Mouse (Mus musculus) forebrain, embryonic 14.5 days (tissue): ENCODE results near the gene Nucb1. TPM values are rescaled to one million over a fixed set of nuclear protein-coding genes. Genes with fewer than 3 reads are reported as not detected.

Experiments used
- ATAC-seq: fragments of 200-750 bp; cut with Nextera tagmentation; 2 replicates; pipeline ENCODE4 v1.8.0; 2017; ENCODE audit warnings: mild to moderate bottlenecking, moderate library complexity
- DNase-seq: peaks from one replicate; pipeline ENCODE4 v3.0.0-alpha.2; 2015; ENCODE audit warnings: low spot score
- H3K27ac ChIP-seq: fragments of 300-500 bp; sonication (generic); 2 replicates; pipeline ENCODE4 v1.5.1; 2014; ENCODE audit warnings: low read depth, mild to moderate bottlenecking, control low read depth, low read length, moderate library complexity
- H3K27me3 ChIP-seq: fragments of 300-500 bp; sonication (generic); replicated peaks from 2 replicates; pipeline ENCODE4 v1.6.1; 2014; ENCODE audit warnings: low read length, control low read depth, mixed read lengths; ENCODE audit not compliant: control insufficient read depth, insufficient read depth
- H3K36me3 ChIP-seq: fragments of 300-500 bp; sonication (generic); 2 replicates; pipeline ENCODE4 v1.6.1; 2014; ENCODE audit warnings: low read length, control low read depth; ENCODE audit not compliant: control insufficient read depth, insufficient read depth
- H3K4me1 ChIP-seq: fragments of 300-500 bp; sonication (generic); 2 replicates; pipeline ENCODE4 v1.6.1; 2014; ENCODE audit warnings: antibody characterized with exemption, low read length, control low read depth; ENCODE audit not compliant: control insufficient read depth, insufficient read depth
- H3K4me2 ChIP-seq: fragments of 300-500 bp; sonication (generic); 2 replicates; pipeline ENCODE4 v1.6.1; 2014; ENCODE audit warnings: mild to moderate bottlenecking, control low read depth, low read length
- H3K4me3 ChIP-seq: fragments of 300-500 bp; sonication (generic); 2 replicates; pipeline ENCODE4 v1.5.1; 2014; ENCODE audit warnings: low read depth, low read length, control low read depth
- H3K9ac ChIP-seq: fragments of 300-500 bp; sonication (generic); 2 replicates; pipeline ENCODE4 v1.6.1; 2014; ENCODE audit warnings: mild to moderate bottlenecking, low read length, control low read depth, moderate library complexity
- H3K9me3 ChIP-seq: fragments of 300-500 bp; sonication (generic); replicated peaks from 2 replicates; pipeline ENCODE4 v1.6.1; 2016; ENCODE audit warnings: low read length, control low read depth, mixed read lengths; ENCODE audit not compliant: control insufficient read depth
- WGBS: fragments of 180-500 bp; shearing (Covaris S2); extraction: QIAGEN DNeasy Blood & Tissue Kit; methylation state at CpG from one replicate; pipeline ENCODE4 v1.1.7; 2014; 5-methylcytosine and 5-hydroxymethylcytosine counted together
- microRNA-seq: library from miRNA; unstranded; fragments of <30 nt; microRNA quantifications from one replicate; pipeline ENCODE4, GENCODE M21; 2016
- polyA plus RNA-seq: library from polyadenylated mRNA; unstranded; fragments of >200 nt; fragmentation: Nextera tagmentation; extraction: Ambion mirVana; gene quantifications from 2 replicates; pipeline ENCODE4 v1.2.1, GENCODE M21; 2014

Gene Nucb1
- polyA plus RNA-seq, 1 experiment from 2014 or later = 69.0 TPM

- H3K4me3 ChIP-seq = no peak overlapping the region
- DNase-seq (no peak), ATAC-seq (no peak)
- H3K9ac ChIP-seq = no peak overlapping the region
- H3K9me3 ChIP-seq = no peaks in the 10 kb centered on the region
- no peaks in the 10 kb centered on the region for H3K27me3 ChIP-seq
- peaks cover 53% of the 10 kb centered on the region; the same call in 1 of the 2 replicates for H3K36me3 ChIP-seq
- 89% methylated on average over 22 of the region's 22 CpGs for WGBS
- H3K4me2 ChIP-seq = no peak overlapping the region
- H3K27ac ChIP-seq = no peak overlapping the region
- H3K4me1 ChIP-seq = no peaks in the 10 kb centered on the region
Observed at GRCm38 (mm10) chr7:45443526-45444420, 66.4 kb downstream of the Nucb1 start.

Small RNAs within 50 kb of the gene (microRNA-seq; reads per million reads assigned to microRNA genes)
- gene Gm22133 = not detected

Other genes with a start within 250 kb of the Nucb1 start
- not detected in 2 replicates for gene Slc6a21, start 232.9 kb downstream of the Nucb1 start, polyA plus RNA-seq
- gene Trpm4, start 176.6 kb downstream of the Nucb1 start, polyA plus RNA-seq = 6.5 and 9.8 TPM in 2 replicates
- gene Hrc, start 175.1 kb downstream of the Nucb1 start, polyA plus RNA-seq = 0.06 TPM in 1 of 2 replicates, not detected in the other
- 10.7 and 17.3 TPM in 2 replicates for gene Ppfia3, start 143.4 kb downstream of the Nucb1 start, polyA plus RNA-seq
- 6.2 and 11.0 TPM in 2 replicates for gene Lin7b, start 139.8 kb downstream of the Nucb1 start, polyA plus RNA-seq
- 95.7 and 99.4 TPM in 2 replicates for gene Snrnp70, start 114.7 kb downstream of the Nucb1 start, polyA plus RNA-seq
- gene Kcna7, start 104.8 kb downstream of the Nucb1 start, polyA plus RNA-seq = not detected in 2 replicates
- 0.22 TPM in 1 of 2 replicates, not detected in the other for gene Ntf5, start 96.7 kb downstream of the Nucb1 start, polyA plus RNA-seq
- 0.46 TPM in 1 of 2 replicates, not detected in the other for gene Lhb, start 89.6 kb downstream of the Nucb1 start, polyA plus RNA-seq
- gene Gys1, start 75.6 kb downstream of the Nucb1 start, polyA plus RNA-seq = 13.4 and 15.5 TPM in 2 replicates
- 144 and 153 TPM in 2 replicates for gene Ruvbl2, start 72.3 kb downstream of the Nucb1 start, polyA plus RNA-seq
- 6,238 and 6,800 TPM in 2 replicates for gene Ftl1, start 50.5 kb downstream of the Nucb1 start, polyA plus RNA-seq
- gene Bax, start 43.5 kb downstream of the Nucb1 start, polyA plus RNA-seq = 163 and 168 TPM in 2 replicates
- gene Tulp2, start 28.5 kb downstream of the Nucb1 start, polyA plus RNA-seq = 0.15 TPM in 1 of 2 replicates, not detected in the other
- gene Gm45808, start 23.6 kb downstream of the Nucb1 start, polyA plus RNA-seq = not detected in 2 replicates
- gene Dhdh, start 21.6 kb downstream of the Nucb1 start, polyA plus RNA-seq = 1.4 and 1.6 TPM in 2 replicates
- 13.1 and 19.3 TPM in 2 replicates for gene Ppp1r15a, start 15.9 kb upstream of the Nucb1 start, polyA plus RNA-seq
- gene Plekha4, start 15.9 kb upstream of the Nucb1 start, polyA plus RNA-seq = 0.76 and 1.2 TPM in 2 replicates
- gene Hsd17b14, start 44.5 kb upstream of the Nucb1 start, polyA plus RNA-seq = 0.17 and 0.22 TPM in 2 replicates
- 19.6 and 20.1 TPM in 2 replicates for gene Bcat2, start 59.7 kb upstream of the Nucb1 start, polyA plus RNA-seq
- not detected in 2 replicates for gene Fgf21, start 105.1 kb upstream of the Nucb1 start, polyA plus RNA-seq
- gene Fut1, start 106.9 kb upstream of the Nucb1 start, polyA plus RNA-seq = not detected in 2 replicates
- not detected in 2 replicates for gene Izumo1, start 111.4 kb upstream of the Nucb1 start, polyA plus RNA-seq
- 7.3 and 9.7 TPM in 2 replicates for gene Rasip1, start 117.1 kb upstream of the Nucb1 start, polyA plus RNA-seq
- 1.3 and 1.9 TPM in 2 replicates for gene Mamstr, start 129.6 kb upstream of the Nucb1 start, polyA plus RNA-seq
- gene Fut2, start 156.0 kb upstream of the Nucb1 start, polyA plus RNA-seq = 0.11 TPM in 1 of 2 replicates, not detected in the other
- 0.28 and 0.41 TPM in 2 replicates for gene Ntn5, start 173.6 kb upstream of the Nucb1 start, polyA plus RNA-seq
- 0.06 and 0.38 TPM in 2 replicates for gene Sec1, start 184.0 kb upstream of the Nucb1 start, polyA plus RNA-seq
- 22.5 and 22.8 TPM in 2 replicates for gene Car11, start 189.4 kb upstream of the Nucb1 start, polyA plus RNA-seq
- gene Dbp, start 194.7 kb upstream of the Nucb1 start, polyA plus RNA-seq = 3.6 and 3.7 TPM in 2 replicates
- gene Rpl18, start 205.1 kb upstream of the Nucb1 start, polyA plus RNA-seq = 727 and 966 TPM in 2 replicates
- 16.3 and 19.7 TPM in 2 replicates for gene Sphk2, start 207.6 kb upstream of the Nucb1 start, polyA plus RNA-seq
- gene Fam83e, start 210.8 kb upstream of the Nucb1 start, polyA plus RNA-seq = 0.11 and 0.15 TPM in 2 replicates
- gene Spaca4, start 215.4 kb upstream of the Nucb1 start, polyA plus RNA-seq = not detected in 2 replicates